ENCODE assay signal across 8 mouse cellular contexts in genomic region chr10:70119851-70120370, GRCm38 (mm10). TPM values are rescaled to one million over a fixed set of nuclear protein-coding genes. Genes with fewer than 3 reads are reported as not detected.
DNase-seq lines count a peak whose midpoint lies in the region; ATAC-seq and TF ChIP-seq lines count a peak whose summit lies in the region.

No protein-coding gene starts in this region.

- intact Hi-C loops in left cerebral cortex, adult 2 months (cut with DNase I) = no loop called here

- TF ChIP-seq CTCF in olfactory bulb, adult 2 months (IDR thresholded peaks at IDR 0.05; ENCODE audit: insufficient read depth, low read depth, low read length) = no peak
- no peak for TF ChIP-seq CTCF in left cerebral cortex, adult 2 months (IDR thresholded peaks at IDR 0.05)
- no peak for TF ChIP-seq CTCF in kidney, adult 2 months (conservative IDR thresholded peaks at IDR 0.05; ENCODE audit: insufficient read depth, insufficient read length, low read depth, low read length)

- ATAC-seq in lung, embryonic 16.5 days (ENCODE audit: low read depth) = peak; percentile 74
- ATAC-seq in embryonic facial prominence, embryonic 11.5 days (replicated peaks; ENCODE audit: insufficient number of reproducible peaks, low FRiP score, low TSS enrichment, low read depth) = no peak; the same call in 1 of the 2 replicates
- no peak for ATAC-seq in hindbrain, embryonic 16.5 days

- 32% methylated on average over 9 of the region's 9 CpGs for WGBS in lung, embryonic 16.5 days
- 48% methylated on average over 9 of the region's 9 CpGs for WGBS in embryonic facial prominence, embryonic 11.5 days
- WGBS in hindbrain, embryonic 16.5 days = 40% methylated on average over 9 of the region's 9 CpGs
- 78% methylated on average over 9 of the region's 9 CpGs for WGBS in olfactory bulb, adult 2 months
- WGBS in kidney, adult 2 months = 71% methylated on average over 9 of the region's 9 CpGs

- no peak overlapping the region for H3K27ac ChIP-seq in lung, embryonic 16.5 days (ENCODE audit: low read length)
- H3K27ac ChIP-seq in embryonic facial prominence, embryonic 11.5 days (replicated peaks; ENCODE audit: low read depth, low read length) = no peak overlapping the region
- no peak overlapping the region for H3K27ac ChIP-seq in hindbrain, embryonic 16.5 days (ENCODE audit: low read depth, low read length)
- H3K27ac ChIP-seq in olfactory bulb, adult 2 months (ENCODE audit: insufficient read depth, low read depth, low read length) = 0 out of 2 replicates have a peak overlapping the region, but pooled peaks have one; percentile 25
- no peak overlapping the region for H3K27ac ChIP-seq in left cerebral cortex, adult 2 months
- no peak overlapping the region for H3K27ac ChIP-seq in kidney, adult 2 months (ENCODE audit: insufficient read depth, low read depth, low read length)

- H3K27me3 ChIP-seq in lung, embryonic 16.5 days (ENCODE audit: control insufficient read depth, insufficient read depth, low read depth, low read length) = no peaks in the 10 kb centered on the region
- no peaks in the 10 kb centered on the region for H3K27me3 ChIP-seq in embryonic facial prominence, embryonic 11.5 days (ENCODE audit: control insufficient read depth, insufficient read depth, low read length)
- H3K27me3 ChIP-seq in hindbrain, embryonic 16.5 days (replicated peaks; ENCODE audit: control insufficient read depth, insufficient read depth, low read length) = no peaks in the 10 kb centered on the region
- H3K27me3 ChIP-seq in kidney, adult 2 months (replicated peaks; ENCODE audit: control insufficient read depth, insufficient read depth, low read length) = no peaks in the 10 kb centered on the region

- H3K4me1 ChIP-seq in lung, embryonic 16.5 days (replicated peaks; ENCODE audit: control insufficient read depth, insufficient read depth, low read length) = peaks cover 24% of the 10 kb centered on the region
- no peaks in the 10 kb centered on the region; the same call in 1 of the 2 replicates for H3K4me1 ChIP-seq in embryonic facial prominence, embryonic 11.5 days (ENCODE audit: control insufficient read depth, insufficient read depth, low read length)
- H3K4me1 ChIP-seq in hindbrain, embryonic 16.5 days (ENCODE audit: control insufficient read depth, insufficient read depth, low read depth, low read length) = peaks cover 28% of the 10 kb centered on the region
- peaks cover 21% of the 10 kb centered on the region for H3K4me1 ChIP-seq in olfactory bulb, adult 2 months (ENCODE audit: control insufficient read depth, insufficient read depth, low read length)
- H3K4me1 ChIP-seq in kidney, adult 2 months (ENCODE audit: control insufficient read depth, insufficient read depth, low read length) = peaks cover 10% of the 10 kb centered on the region; the same call in 1 of the 2 replicates

- no peaks in the 10 kb centered on the region for H3K9me3 ChIP-seq in lung, embryonic 16.5 days (ENCODE audit: control insufficient read depth, low read length)
- no peaks in the 10 kb centered on the region for H3K9me3 ChIP-seq in embryonic facial prominence, embryonic 11.5 days (replicated peaks; ENCODE audit: control insufficient read depth, low read length)
- H3K9me3 ChIP-seq in hindbrain, embryonic 16.5 days (ENCODE audit: control insufficient read depth, low read length) = no peaks in the 10 kb centered on the region

- H3K9ac ChIP-seq in lung, embryonic 16.5 days (ENCODE audit: low read length) = no peak overlapping the region
- H3K9ac ChIP-seq in embryonic facial prominence, embryonic 11.5 days (replicated peaks; ENCODE audit: low read length) = no peak overlapping the region; the same call in 1 of the 2 replicates
- peak overlapping the region; percentile 4; the same call in 1 of the 2 replicates for H3K9ac ChIP-seq in hindbrain, embryonic 16.5 days (ENCODE audit: low read depth, low read length)

- no peak for TF ChIP-seq POLR2A in olfactory bulb, adult 2 months (IDR thresholded peaks at IDR 0.05; ENCODE audit: insufficient read depth, low read depth, low read length)
- no peak for TF ChIP-seq POLR2A in kidney, adult 2 months (IDR thresholded peaks at IDR 0.05; ENCODE audit: low read depth, low read length)

- H3K4me3 ChIP-seq in lung, embryonic 16.5 days (ENCODE audit: low read length) = no peak overlapping the region
- no peak overlapping the region for H3K4me3 ChIP-seq in embryonic facial prominence, embryonic 11.5 days (ENCODE audit: low read depth, low read length)
- H3K4me3 ChIP-seq in hindbrain, embryonic 16.5 days (ENCODE audit: low read length) = no peak overlapping the region
- no peak overlapping the region for H3K4me3 ChIP-seq in olfactory bulb, adult 2 months (ENCODE audit: insufficient read depth, low read depth, low read length)
- no peak overlapping the region for H3K4me3 ChIP-seq in left cerebral cortex, adult 2 months
- no peak overlapping the region for H3K4me3 ChIP-seq in kidney, adult 2 months (ENCODE audit: insufficient read depth, low read depth, low read length)

- DNase-seq in lung, postnatal 14 days = no peak
- peak; percentile 17 for DNase-seq in embryonic facial prominence, embryonic 11.5 days (ENCODE audit: low spot score)
- no peak for DNase-seq in left cerebral cortex, adult 2 months (ENCODE audit: extremely low spot score in 1 of 2, low spot score in 2 of 2)
- DNase-seq in right cerebral cortex, postnatal 14 days = no peak
- no peak for DNase-seq in kidney, adult 2 months

- H3K4me2 ChIP-seq in lung, embryonic 16.5 days (ENCODE audit: low read depth, low read length) = no peak overlapping the region
- no peak overlapping the region for H3K4me2 ChIP-seq in embryonic facial prominence, embryonic 11.5 days (ENCODE audit: low read depth, low read length)
- H3K4me2 ChIP-seq in hindbrain, embryonic 16.5 days (ENCODE audit: low read length) = no peak overlapping the region; the same call in 1 of the 2 replicates

- H3K36me3 ChIP-seq in lung, embryonic 16.5 days (ENCODE audit: control insufficient read depth, insufficient read depth, low read length) = no peaks in the 10 kb centered on the region
- no peaks in the 10 kb centered on the region for H3K36me3 ChIP-seq in embryonic facial prominence, embryonic 11.5 days (replicated peaks; ENCODE audit: control insufficient read depth, insufficient read depth, low read depth, low read length)
- H3K36me3 ChIP-seq in hindbrain, embryonic 16.5 days (ENCODE audit: control insufficient read depth, insufficient read depth, low read length) = no peaks in the 10 kb centered on the region
- no peaks in the 10 kb centered on the region for H3K36me3 ChIP-seq in kidney, adult 2 months (ENCODE audit: control insufficient read depth, insufficient read depth, low read length)

RNA-seq across cellular contexts. Expression of gene Ccdc6, which starts 23.0 kb away (rescaled TPM):
- 15.1 and 16.3 TPM in 2 replicates for polyA plus RNA-seq in lung, embryonic 16.5 days (2015; fragmentation: Nextera tagmentation; extraction: Ambion mirVana)
- 20.2 and 20.8 TPM in 2 replicates for polyA plus RNA-seq in embryonic facial prominence, embryonic 11.5 days (2014; fragmentation: Nextera tagmentation; extraction: Ambion mirVana)
- polyA plus RNA-seq in hindbrain, embryonic 16.5 days (2015; fragmentation: Nextera tagmentation; extraction: Ambion mirVana) = 18.6 and 23.0 TPM in 2 replicates
- polyA plus RNA-seq in olfactory bulb, adult 2 months (2012; ENCODE audit: insufficient read depth, insufficient read length, low replicate concordance, missing spikeins) = not detected in 2 replicates
- 10 to 100 TPM; 51.1 to 64.8 TPM for total RNA-seq in left cerebral cortex, adult 2 months (2021)
- 33.9 and 37.0 TPM in 2 replicates for polyA plus RNA-seq in kidney, adult 2 months (2012; rRNA removed)
